Mouse (Mus musculus) ES-E14 (cell line): ENCODE measurements around the gene Mn1.

ENCODE experiments used
- CHD2 ChIP-seq: IDR thresholded peaks from 2 replicates; pipeline ENCODE4 v1.6.1; 2014; ENCODE audit warnings: mild to moderate bottlenecking, low read depth, low read length, inconsistent platforms
- HCFC1 ChIP-seq: IDR thresholded peaks from 2 replicates; pipeline ENCODE4 v1.6.1; 2012; ENCODE audit warnings: low read length, inconsistent platforms, borderline replicate concordance; ENCODE audit not compliant: insufficient read depth
- MAFK ChIP-seq: IDR thresholded peaks from 2 replicates; pipeline ENCODE4 v1.6.1; 2014; ENCODE audit warnings: mild to moderate bottlenecking, low read depth, low read length, inconsistent platforms; ENCODE audit not compliant: insufficient read depth
- ZC3H11A ChIP-seq: IDR thresholded peaks from 2 replicates; pipeline ENCODE4 v1.6.1; 2012; ENCODE audit warnings: low read depth, mild to moderate bottlenecking, inconsistent platforms, low read length, borderline replicate concordance
- ZNF384 ChIP-seq: IDR thresholded peaks from 2 replicates; pipeline ENCODE4 v1.6.1; 2012; ENCODE audit warnings: low read depth, low read length, inconsistent platforms

DNA sequence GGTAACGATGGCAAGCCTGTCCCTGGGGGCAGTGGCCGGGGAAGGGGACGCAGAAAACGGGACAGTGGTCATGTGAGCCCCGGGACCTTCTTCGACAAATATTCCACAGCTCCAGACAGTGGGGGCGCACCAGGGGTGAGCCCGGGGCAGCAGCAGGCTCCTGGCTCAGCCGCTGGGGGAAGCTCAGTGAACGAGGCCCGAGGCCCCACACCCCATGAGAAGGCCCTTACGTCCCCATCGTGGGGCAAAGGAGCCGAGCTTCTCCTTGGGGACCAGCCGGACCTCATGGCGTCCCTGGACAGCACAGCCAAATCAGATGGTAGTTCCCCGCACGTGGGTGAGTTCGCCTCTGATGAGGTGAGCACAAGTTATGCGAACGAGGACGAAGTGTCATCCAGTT is 3.7 kb downstream of the Mn1 start:
- TF ChIP-seq CHD2: no peak
- TF ChIP-seq HCFC1: no peak
- TF ChIP-seq ZNF384: no peak
- TF ChIP-seq ZC3H11A: no peak
- TF ChIP-seq MAFK: no peak
